ENCODE assay signal across 8 mouse cellular contexts in the genomic region with DNA sequence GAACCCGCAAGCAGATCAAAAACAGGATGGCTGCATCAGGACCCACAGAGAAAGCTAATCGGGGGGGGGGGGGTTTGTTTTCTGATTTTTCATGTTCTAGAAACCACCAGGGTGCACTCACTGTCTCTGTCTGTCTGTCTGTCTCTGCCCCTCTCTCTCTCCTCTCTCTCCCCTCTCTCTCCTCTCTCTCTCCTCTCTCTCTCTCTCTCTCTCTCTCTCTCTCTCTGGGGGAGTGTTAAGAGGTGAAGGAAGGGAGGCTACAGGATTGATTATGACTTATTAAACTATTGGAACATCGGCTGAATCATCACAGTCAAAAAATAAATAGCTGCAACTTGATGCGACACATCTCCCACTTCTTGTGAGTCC. TPM values are rescaled to one million over a fixed set of nuclear protein-coding genes. Genes with fewer than 3 reads are reported as not detected.
DNase-seq lines count a peak whose midpoint lies in the region; ATAC-seq and TF ChIP-seq lines count a peak whose summit lies in the region.

No protein-coding gene starts in this region.

- peaks cover 11% of the 10 kb centered on the region for H3K4me1 ChIP-seq in liver, adult 2 months (ENCODE audit: control insufficient read depth, insufficient read depth, low read length)
- peaks cover 24% of the 10 kb centered on the region for H3K4me1 ChIP-seq in forebrain, embryonic 11.5 days (replicated peaks; ENCODE audit: control insufficient read depth, insufficient read depth, low read length)
- peaks cover 24% of the 10 kb centered on the region for H3K4me1 ChIP-seq in limb, embryonic 12.5 days (replicated peaks)
- peaks cover 39% of the 10 kb centered on the region for H3K4me1 ChIP-seq in neural tube, embryonic 15.5 days

- no peaks in the 10 kb centered on the region for H3K36me3 ChIP-seq in liver, adult 2 months (ENCODE audit: control insufficient read depth, insufficient read depth, low read length)
- no peaks in the 10 kb centered on the region for H3K36me3 ChIP-seq in forebrain, embryonic 11.5 days (ENCODE audit: control insufficient read depth, insufficient read depth, low read length)
- no peaks in the 10 kb centered on the region for H3K36me3 ChIP-seq in limb, embryonic 12.5 days
- H3K36me3 ChIP-seq in neural tube, embryonic 15.5 days, result no peaks in the 10 kb centered on the region

- H3K4me2 ChIP-seq in forebrain, embryonic 11.5 days (ENCODE audit: low read depth, low read length, severe bottlenecking), result peak overlapping the region; percentile 98
- H3K4me2 ChIP-seq in limb, embryonic 12.5 days, result peak overlapping the region; percentile 92
- peak overlapping the region; percentile 99 for H3K4me2 ChIP-seq in neural tube, embryonic 15.5 days

- no peak for TF ChIP-seq POLR2A in liver, adult 2 months (IDR thresholded peaks at IDR 0.05; ENCODE audit: extremely low read depth, insufficient read depth, low read length)

- H3K27ac ChIP-seq in liver, adult 2 months (replicated peaks; ENCODE audit: insufficient read depth, low read depth, low read length), result no peak overlapping the region
- no peak overlapping the region for H3K27ac ChIP-seq in forebrain, embryonic 11.5 days (ENCODE audit: low read depth, low read length)
- no peak overlapping the region for H3K27ac ChIP-seq in limb, embryonic 12.5 days
- H3K27ac ChIP-seq in neural tube, embryonic 15.5 days (replicated peaks), result no peak overlapping the region

- ATAC-seq in forebrain, embryonic 11.5 days (replicated peaks; ENCODE audit: low FRiP score), result no peak
- ATAC-seq in limb, embryonic 12.5 days (ENCODE audit: insufficient number of reproducible peaks, insufficient read depth, low FRiP score, low TSS enrichment, low read depth), result no peak
- ATAC-seq in neural tube, embryonic 15.5 days (ENCODE audit: low FRiP score), result no peak

- no peak for DNase-seq in liver, adult 2 months (ENCODE audit: extremely low read depth, low read depth, low spot score)
- DNase-seq in liver, result no peak
- DNase-seq in forebrain, embryonic 11.5 days (ENCODE audit: low spot score), result no peak
- no peak for DNase-seq in layer of hippocampus, adult 9-10 months (ENCODE audit: low spot score)
- DNase-seq in cerebellum, adult 9-11 months, result no peak
- DNase-seq in lung, postnatal 4 days, result no peak

- WGBS in liver, adult 2 months, result 30% methylated on average over 4 of the region's 4 CpGs
- 27% methylated on average over 4 of the region's 4 CpGs for WGBS in forebrain, embryonic 11.5 days
- 22% methylated on average over 4 of the region's 4 CpGs for WGBS in limb, embryonic 12.5 days
- WGBS in neural tube, embryonic 15.5 days, result 16% methylated on average over 4 of the region's 4 CpGs

- H3K9me3 ChIP-seq in forebrain, embryonic 11.5 days (ENCODE audit: control insufficient read depth, low read length), result no peaks in the 10 kb centered on the region
- no peaks in the 10 kb centered on the region for H3K9me3 ChIP-seq in limb, embryonic 12.5 days
- H3K9me3 ChIP-seq in neural tube, embryonic 15.5 days (replicated peaks), result no peaks in the 10 kb centered on the region

- H3K27me3 ChIP-seq in liver, adult 2 months (ENCODE audit: control insufficient read depth, insufficient read depth, low read length), result no peaks in the 10 kb centered on the region
- peaks cover 33% of the 10 kb centered on the region for H3K27me3 ChIP-seq in forebrain, embryonic 11.5 days (ENCODE audit: control insufficient read depth, insufficient read depth, low read length)
- H3K27me3 ChIP-seq in limb, embryonic 12.5 days, result peaks cover 57% of the 10 kb centered on the region
- 0 out of 2 replicates have a peak, but pooled peaks cover 18% of the 10 kb centered on the region for H3K27me3 ChIP-seq in neural tube, embryonic 15.5 days (replicated peaks)

- no peaks in the 10 kb centered on the region for H3K79me2 ChIP-seq in liver, adult 2 months (ENCODE audit: control insufficient read depth, insufficient read depth, low read length)

- H3K4me3 ChIP-seq in liver, adult 2 months (ENCODE audit: insufficient read depth, low read depth, low read length), result peak overlapping the region; percentile 7; the same call in 1 of the 2 replicates
- peak overlapping the region; percentile 46 for H3K4me3 ChIP-seq in forebrain, embryonic 11.5 days (ENCODE audit: low read depth, low read length)
- H3K4me3 ChIP-seq in limb, embryonic 12.5 days (replicated peaks), result peak overlapping the region; percentile 51
- peak overlapping the region; percentile 53 for H3K4me3 ChIP-seq in neural tube, embryonic 15.5 days (replicated peaks)

- no peak for TF ChIP-seq CTCF in liver, adult 2 months (IDR thresholded peaks at IDR 0.05; ENCODE audit: low read depth, low read length)

- no peak overlapping the region; the same call in 1 of the 2 replicates for H3K9ac ChIP-seq in liver, adult 2 months (ENCODE audit: low read depth, low read length)
- H3K9ac ChIP-seq in forebrain, embryonic 11.5 days (ENCODE audit: low read length), result no peak overlapping the region; the same call in 1 of the 2 replicates
- H3K9ac ChIP-seq in limb, embryonic 12.5 days (replicated peaks), result no peak overlapping the region; the same call in 1 of the 2 replicates
- H3K9ac ChIP-seq in neural tube, embryonic 15.5 days (replicated peaks), result 0 out of 2 replicates have a peak overlapping the region, but pooled peaks have one; percentile 64

RNA-seq across cellular contexts. Expression of gene Sstr2, which starts 0.9 kb away (rescaled TPM):
- total RNA-seq in liver, adult 2 months (2014; rRNA removed), result 0.07 TPM in 1 of 2 replicates, not detected in the other
- 0.17 TPM in 1 of 2 replicates, not detected in the other for polyA plus RNA-seq in liver, adult 2 months (2012; rRNA removed)
- polyA plus RNA-seq in forebrain, embryonic 11.5 days (2014; fragmentation: Nextera tagmentation; extraction: Ambion mirVana), result 10.5 and 10.7 TPM in 2 replicates
- 0.76 and 0.78 TPM in 2 replicates for polyA plus RNA-seq in limb, embryonic 12.5 days (2016; fragmentation: Nextera tagmentation; extraction: Ambion mirVana)
- polyA plus RNA-seq in neural tube, embryonic 15.5 days (2015; fragmentation: Nextera tagmentation; extraction: Ambion mirVana), result 11.6 and 14.0 TPM in 2 replicates

RNA-seq across cellular contexts. Expression of gene Cog1, which starts 30.7 kb away (rescaled TPM):
- total RNA-seq in liver, adult 2 months (2014; rRNA removed), result 6.0 and 8.3 TPM in 2 replicates
- polyA plus RNA-seq in liver, adult 2 months (2012; rRNA removed), result 14.6 and 17.7 TPM in 2 replicates
- 36.2 and 39.4 TPM in 2 replicates for polyA plus RNA-seq in forebrain, embryonic 11.5 days (2014; fragmentation: Nextera tagmentation; extraction: Ambion mirVana)
- polyA plus RNA-seq in limb, embryonic 12.5 days (2016; fragmentation: Nextera tagmentation; extraction: Ambion mirVana), result 30.0 and 31.7 TPM in 2 replicates
- 31.1 and 35.1 TPM in 2 replicates for polyA plus RNA-seq in neural tube, embryonic 15.5 days (2015; fragmentation: Nextera tagmentation; extraction: Ambion mirVana)

RNA-seq across cellular contexts. Expression of gene Slc39a11, which starts 31.6 kb away (rescaled TPM):
- 18.8 and 21.5 TPM in 2 replicates for total RNA-seq in liver, adult 2 months (2014; rRNA removed)
- 22.8 and 27.2 TPM in 2 replicates for polyA plus RNA-seq in liver, adult 2 months (2012; rRNA removed)
- polyA plus RNA-seq in forebrain, embryonic 11.5 days (2014; fragmentation: Nextera tagmentation; extraction: Ambion mirVana), result 18.4 and 20.6 TPM in 2 replicates
- 17.3 and 17.9 TPM in 2 replicates for polyA plus RNA-seq in limb, embryonic 12.5 days (2016; fragmentation: Nextera tagmentation; extraction: Ambion mirVana)
- polyA plus RNA-seq in neural tube, embryonic 15.5 days (2015; fragmentation: Nextera tagmentation; extraction: Ambion mirVana), result 27.7 and 30.4 TPM in 2 replicates
